Mouse (Mus musculus) embryonic fibroblast, embryonic 13.5 days (primary cell): Measurements from ENCODE around the gene Cacna2d4. TPM values are rescaled to one million over a fixed set of nuclear protein-coding genes. Genes with fewer than 3 reads are reported as not detected.

Source experiments
- H3K27ac ChIP-seq: 2 replicates; pipeline ENCODE4 v1.5.1; 2012; ENCODE audit warnings: low read length, control low read depth, inconsistent platforms; ENCODE audit not compliant: insufficient read depth
- H3K4me1 ChIP-seq: 2 replicates; pipeline ENCODE4 v1.6.1; 2011; ENCODE audit warnings: low read length; ENCODE audit not compliant: control insufficient read depth, insufficient read depth
- H3K4me3 ChIP-seq: 2 replicates; pipeline ENCODE4 v1.5.1; 2011; ENCODE audit warnings: mild to moderate bottlenecking, control low read depth, low read length; ENCODE audit not compliant: insufficient read depth
- CTCF ChIP-seq: IDR thresholded peaks from 2 replicates; pipeline ENCODE4 v1.5.1; 2011; ENCODE audit warnings: mild to moderate bottlenecking, control low read depth, low read length, moderate library complexity, borderline replicate concordance; ENCODE audit not compliant: insufficient read depth
- POLR2A ChIP-seq: IDR thresholded peaks from 2 replicates; pipeline ENCODE4 v1.6.1; 2011; ENCODE audit warnings: low read depth, mild to moderate bottlenecking, control low read depth, low read length, moderate library complexity
- polyA plus RNA-seq: library from polyadenylated mRNA; stranded (reverse); fragments of >200 nt; gene quantifications from 2 replicates; pipeline ENCODE4 v1.2.4, GENCODE M21; 2011; ENCODE audit warnings: low read depth; ENCODE audit not compliant: missing spikeins, insufficient read length

Cacna2d4 gene
- polyA plus RNA-seq, 1 experiment, result not detected

DNA sequence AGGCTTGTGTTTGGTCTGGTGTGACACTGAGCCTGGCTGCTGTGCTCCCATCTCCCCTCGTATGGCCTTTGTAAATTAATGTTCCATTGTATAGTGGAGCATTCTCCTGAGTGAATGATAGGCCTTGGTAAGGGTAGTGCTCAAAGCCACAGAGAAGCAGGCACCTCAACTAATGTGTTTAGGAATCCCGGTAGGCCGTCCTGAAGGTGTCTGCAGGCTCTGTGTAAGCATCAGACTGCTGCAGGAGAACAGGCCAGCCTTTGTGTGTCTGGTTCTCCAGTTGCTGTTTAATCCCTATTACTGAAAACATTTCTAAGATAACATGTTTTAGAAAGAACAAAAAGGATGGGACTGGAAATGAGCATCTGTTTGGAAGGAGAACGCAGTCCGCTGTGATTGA is 17.7 kb upstream of the Cacna2d4 start:
- Histone ChIP-seq H3K4me3 (no peak overlapping the region), H3K4me1 (no peaks in the 10 kb centered on the region), H3K27ac (no peak overlapping the region)
- TF ChIP-seq POLR2A, result no peak
- TF ChIP-seq CTCF, result no peak

- no peak for TF ChIP-seq POLR2A
- no peak for TF ChIP-seq CTCF
- Histone ChIP-seq H3K4me3 (no peak overlapping the region), H3K27ac (no peak overlapping the region)
Measured at GRCm38 (mm10) chr6:119219237-119219870, 17.0 kb upstream of the Cacna2d4 start.

GRCm38 (mm10) chr6:119220297-119220696 is 16.0 kb upstream of the Cacna2d4 start:
- Histone ChIP-seq H3K27ac (no peak overlapping the region), H3K4me3 (no peak overlapping the region), H3K4me1 (no peaks in the 10 kb centered on the region)
- peak; percentile 32; the same call in 1 of the 2 replicates for TF ChIP-seq CTCF
- TF ChIP-seq POLR2A, result no peak

More at GRCm38 (mm10) chr6:119219237-119219870, 17.0 kb upstream of the Cacna2d4 start:
- H3K4me1 ChIP-seq, result no peaks in the 10 kb centered on the region

DNA sequence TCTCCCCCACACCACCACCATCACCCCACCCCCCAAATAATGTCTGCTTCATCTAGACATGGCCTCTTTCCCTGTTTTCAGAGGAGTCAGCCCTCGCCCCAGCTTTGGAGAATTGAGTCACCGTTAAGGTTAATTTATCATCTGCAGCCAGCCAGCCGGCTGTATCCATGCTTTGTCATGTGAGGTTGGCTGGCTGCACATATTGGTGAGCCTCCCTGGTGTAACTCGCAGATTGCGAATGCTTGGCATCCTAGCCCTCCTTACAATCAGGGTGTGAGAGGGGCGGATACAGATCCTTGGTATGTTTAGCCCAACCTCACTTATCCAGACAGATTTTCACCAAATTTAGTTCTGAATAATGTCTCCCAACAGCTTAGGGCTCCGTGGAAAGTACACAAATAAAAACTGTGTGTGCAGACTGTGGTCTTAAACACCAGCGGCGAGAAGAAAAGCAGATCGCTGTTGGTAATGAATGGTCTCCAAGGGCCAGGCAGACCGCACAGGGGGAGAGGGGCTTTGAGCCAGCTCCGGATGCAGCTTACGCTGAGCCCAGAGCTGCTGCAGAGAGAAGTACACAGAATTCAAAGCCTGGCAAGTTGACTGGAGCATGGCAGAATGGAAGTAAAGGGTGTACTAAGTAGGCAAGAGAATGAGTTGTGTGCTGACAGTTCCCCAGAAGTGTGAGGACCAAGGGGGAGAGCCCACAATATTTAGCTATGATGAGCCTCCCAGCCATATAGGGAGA is 11.7 kb upstream of the Cacna2d4 start:
- no peak overlapping the region for H3K27ac ChIP-seq
- H3K4me1 ChIP-seq, result no peaks in the 10 kb centered on the region
- H3K4me3 ChIP-seq, result no peak overlapping the region
- TF ChIP-seq POLR2A (no peak), CTCF (no peak)

GRCm38 (mm10) chr6:119225226-119225625 is 11.1 kb upstream of the Cacna2d4 start:
- Histone ChIP-seq H3K4me1 (no peaks in the 10 kb centered on the region), H3K27ac (no peak overlapping the region), H3K4me3 (no peak overlapping the region)
- no peak for TF ChIP-seq CTCF
- no peak for TF ChIP-seq POLR2A

GRCm38 (mm10) chr6:119225731-119226130 is 10.6 kb upstream of the Cacna2d4 start:
- H3K4me1 ChIP-seq, result no peaks in the 10 kb centered on the region
- TF ChIP-seq CTCF (no peak), POLR2A (no peak)
- H3K4me3 ChIP-seq, result no peak overlapping the region
- no peak overlapping the region for H3K27ac ChIP-seq

- TF ChIP-seq POLR2A, result no peak
- TF ChIP-seq CTCF, result no peak
- no peak overlapping the region for H3K27ac ChIP-seq
- no peaks in the 10 kb centered on the region for H3K4me1 ChIP-seq
- no peak overlapping the region for H3K4me3 ChIP-seq
Measured at GRCm38 (mm10) chr6:119227001-119227400, 9.3 kb upstream of the Cacna2d4 start.

GRCm38 (mm10) chr6:119228861-119229603 is 7.3 kb upstream of the Cacna2d4 start:
- no peak overlapping the region for H3K27ac ChIP-seq
- H3K4me1 ChIP-seq, result no peaks in the 10 kb centered on the region
- TF ChIP-seq POLR2A (no peak), CTCF (no peak)
- no peak overlapping the region for H3K4me3 ChIP-seq

GRCm38 (mm10) chr6:119233066-119233465 is 3.3 kb upstream of the Cacna2d4 start:
- no peak for TF ChIP-seq CTCF
- no peak for TF ChIP-seq POLR2A
- Histone ChIP-seq H3K27ac (no peak overlapping the region), H3K4me3 (no peak overlapping the region), H3K4me1 (no peaks in the 10 kb centered on the region)
